Mouse (Mus musculus) MEL (cell line): ENCODE measurements at regions not wholly inside any gene's neighbourhood (a gene's known extent, or its start where the extent isn't known, plus 50 kb on each side); places are given as distances from the start of the nearest gene placed in this dataset.

ENCODE experiments used
- DNase-seq: peaks from one replicate; pipeline ENCODE4 v3.0.0; 2011; ENCODE audit warnings: low read depth, low spot score
- H3K27ac ChIP-seq: 2 replicates; pipeline ENCODE4 v1.5.1; 2012; ENCODE audit warnings: low read depth, mild to moderate bottlenecking, control low read depth, low read length, moderate library complexity; ENCODE audit not compliant: control insufficient read depth
- H3K27me3 ChIP-seq, 2 experiments: fragments of 150-350 bp in 1 of 2; sonication (generic) in 1 of 2; 2 replicates each; pipeline ENCODE4 v1.6.1; 2012; ENCODE audit warnings: low read length in 2 of 2, mild to moderate bottlenecking in 2 of 2, improper control_type of control experiment in 1 of 2, moderate library complexity in 1 of 2; ENCODE audit not compliant: insufficient read depth in 2 of 2, control insufficient read depth in 1 of 2
- H3K36me3 ChIP-seq, 2 experiments: 2 replicates each; pipeline ENCODE4 v1.6.1; 2012 to 2014; ENCODE audit warnings: low read length in 2 of 2, improper control_type of control experiment in 1 of 2, inconsistent platforms in 1 of 2, mild to moderate bottlenecking in 1 of 2; ENCODE audit not compliant: insufficient read depth in 2 of 2, control insufficient read depth in 1 of 2
- H3K4me1 ChIP-seq, 2 experiments: fragments of 150-350 bp in 1 of 2; sonication (generic) in 1 of 2; 2 replicates each; pipeline ENCODE4 v1.6.1; 2012; ENCODE audit warnings: low read length in 2 of 2, improper control_type of control experiment in 1 of 2, mild to moderate bottlenecking in 1 of 2; ENCODE audit not compliant: insufficient read depth in 2 of 2, control insufficient read depth in 1 of 2
- H3K4me3 ChIP-seq, 2 experiments: fragments of 150-350 bp in 1 of 2; sonication (generic) in 1 of 2; 2 replicates each; pipeline ENCODE4 v1.5.1; 2012; ENCODE audit warnings: low read depth in 2 of 2, low read length in 2 of 2, mild to moderate bottlenecking in 2 of 2, moderate library complexity in 2 of 2, control low read depth in 1 of 2, improper control_type of control experiment in 1 of 2; ENCODE audit not compliant: control insufficient read depth in 1 of 2, insufficient read depth in 1 of 2
- H3K79me2 ChIP-seq: 2 replicates; pipeline ENCODE4 v1.6.1; 2012; ENCODE audit warnings: mild to moderate bottlenecking, low read length, moderate library complexity; ENCODE audit not compliant: control insufficient read depth, poor library complexity, insufficient read depth
- H3K9ac ChIP-seq: 2 replicates; pipeline ENCODE4 v1.6.1; 2012; ENCODE audit warnings: low read depth, mild to moderate bottlenecking, control low read depth, low read length, moderate library complexity; ENCODE audit not compliant: control insufficient read depth, poor library complexity, severe bottlenecking
- H3K9me3 ChIP-seq: fragments of 150-350 bp; sonication (generic); replicated peaks from 2 replicates; pipeline ENCODE4 v1.6.1; 2012; ENCODE audit warnings: mild to moderate bottlenecking, low read length, improper control_type of control experiment, moderate library complexity; ENCODE audit not compliant: insufficient read depth
- BHLHE40 ChIP-seq: IDR thresholded peaks from 2 replicates; pipeline ENCODE4 v1.6.1; 2012; ENCODE audit warnings: low read depth, mild to moderate bottlenecking, inconsistent platforms, low read length, improper control_type of control experiment, borderline replicate concordance
- CHD1 ChIP-seq: IDR thresholded peaks from 2 replicates; pipeline ENCODE4 v1.6.1; 2012; ENCODE audit warnings: low read depth, mild to moderate bottlenecking, inconsistent platforms, low read length, improper control_type of control experiment
- CTCF ChIP-seq, 3 experiments: IDR thresholded peaks in 2 of 3; conservative IDR thresholded peaks in 1 of 3; 2 replicates each; pipeline ENCODE4 v1.5.1; 2011 to 2012; ENCODE audit warnings: low read length in 3 of 3, low read depth in 2 of 3, mild to moderate bottlenecking in 2 of 3, improper control_type of control experiment in 1 of 3, inconsistent platforms in 1 of 3, mixed read lengths in 1 of 3, moderate library complexity in 1 of 3; ENCODE audit not compliant: control insufficient read depth in 1 of 3, insufficient read depth in 1 of 3, poor library complexity in 1 of 3, severe bottlenecking in 1 of 3
- E2F4 ChIP-seq: IDR thresholded peaks from 2 replicates; pipeline ENCODE4 v1.6.1; 2011; ENCODE audit warnings: low read depth, low read length, improper control_type of control experiment, borderline replicate concordance
- ELF1 ChIP-seq: IDR thresholded peaks from 2 replicates; pipeline ENCODE4 v1.6.1; 2014; ENCODE audit warnings: low read depth, mild to moderate bottlenecking, inconsistent platforms, low read length, improper control_type of control experiment, moderate library complexity
- EP300 ChIP-seq, 2 experiments: IDR thresholded peaks; 2 replicates each; pipeline ENCODE4 v1.6.1; 2011; ENCODE audit warnings: improper control_type of control experiment in 2 of 2, low read length in 2 of 2, low read depth in 1 of 2, mild to moderate bottlenecking in 1 of 2
- GABPA ChIP-seq: IDR thresholded peaks from 2 replicates; pipeline ENCODE4 v1.6.1; 2012; ENCODE audit warnings: low read depth, mild to moderate bottlenecking, inconsistent platforms, low read length, improper control_type of control experiment, moderate library complexity
- JUND ChIP-seq: IDR thresholded peaks from 2 replicates; pipeline ENCODE4 v1.6.1; 2011; ENCODE audit warnings: low read depth, mild to moderate bottlenecking, improper control_type of control experiment, low read length
- MAFK ChIP-seq: IDR thresholded peaks from 2 replicates; pipeline ENCODE4 v1.6.1; 2011; ENCODE audit warnings: low read depth, mild to moderate bottlenecking, low read length, improper control_type of control experiment, borderline replicate concordance
- MAX ChIP-seq: IDR thresholded peaks from 2 replicates; pipeline ENCODE4 v1.6.1; 2011; ENCODE audit warnings: low read length, improper control_type of control experiment
- MAZ ChIP-seq: IDR thresholded peaks from 2 replicates; pipeline ENCODE4 v1.6.1; 2012; ENCODE audit warnings: low read depth, mild to moderate bottlenecking, inconsistent platforms, low read length, improper control_type of control experiment
- MEF2A ChIP-seq: IDR thresholded peaks from 2 replicates; pipeline ENCODE4 v1.6.1; 2014; ENCODE audit warnings: low read depth, mild to moderate bottlenecking, inconsistent platforms, low read length, improper control_type of control experiment; ENCODE audit not compliant: poor library complexity, insufficient replicate concordance, severe bottlenecking; ENCODE audit errors: extremely low read depth
- MYB ChIP-seq: IDR thresholded peaks from 2 replicates; pipeline ENCODE4 v1.6.1; 2011; ENCODE audit warnings: mild to moderate bottlenecking, low read depth, low read length, improper control_type of control experiment
- MYC ChIP-seq: IDR thresholded peaks from 2 replicates; pipeline ENCODE4 v1.6.1; 2011; ENCODE audit warnings: low read depth, mild to moderate bottlenecking, low read length, improper control_type of control experiment, moderate library complexity
- POLR2A ChIP-seq, 2 experiments: IDR thresholded peaks; 2 replicates each; pipeline ENCODE4 v1.6.1; 2011 to 2012; ENCODE audit warnings: low read length in 2 of 2, mild to moderate bottlenecking in 2 of 2, control low read depth in 1 of 2, improper control_type of control experiment in 1 of 2, low read depth in 1 of 2, moderate library complexity in 1 of 2; ENCODE audit not compliant: control insufficient read depth in 1 of 2, insufficient read depth in 1 of 2, poor library complexity in 1 of 2
- POLR2AphosphoS2 ChIP-seq: IDR thresholded peaks from 2 replicates; pipeline ENCODE4 v1.6.1; 2011; ENCODE audit warnings: low read length, improper control_type of control experiment
- RAD21 ChIP-seq: IDR thresholded peaks from 2 replicates; pipeline ENCODE4 v1.6.1; 2011; ENCODE audit warnings: mild to moderate bottlenecking, low read depth, low read length, improper control_type of control experiment
- SIN3A ChIP-seq: IDR thresholded peaks from 2 replicates; pipeline ENCODE4 v1.6.1; 2012; ENCODE audit warnings: low read length, improper control_type of control experiment, inconsistent platforms
- TBP ChIP-seq: IDR thresholded peaks from 2 replicates; pipeline ENCODE4 v1.8.0; 2011; ENCODE audit warnings: low read depth, low read length, improper control_type of control experiment
- TCF12 ChIP-seq: IDR thresholded peaks from 2 replicates; pipeline ENCODE4 v1.6.1; 2014; ENCODE audit warnings: low read depth, mild to moderate bottlenecking, inconsistent platforms, low read length, improper control_type of control experiment, moderate library complexity
- USF2 ChIP-seq, 2 experiments: IDR thresholded peaks; 2 replicates each; pipeline ENCODE4 v1.6.1; 2011 to 2012; ENCODE audit warnings: improper control_type of control experiment in 2 of 2, low read length in 2 of 2, borderline replicate concordance in 1 of 2, inconsistent platforms in 1 of 2, low read depth in 1 of 2, mild to moderate bottlenecking in 1 of 2; ENCODE audit not compliant: insufficient read depth in 1 of 2
- ZMIZ1 ChIP-seq: IDR thresholded peaks from 2 replicates; pipeline ENCODE4 v1.6.1; 2012; ENCODE audit warnings: low read depth, mild to moderate bottlenecking, inconsistent platforms, low read length, improper control_type of control experiment, moderate library complexity
- ZNF384 ChIP-seq: IDR thresholded peaks from 2 replicates; pipeline ENCODE4 v1.6.1; 2012; ENCODE audit warnings: low read depth, mild to moderate bottlenecking, inconsistent platforms, low read length, improper control_type of control experiment

DNA sequence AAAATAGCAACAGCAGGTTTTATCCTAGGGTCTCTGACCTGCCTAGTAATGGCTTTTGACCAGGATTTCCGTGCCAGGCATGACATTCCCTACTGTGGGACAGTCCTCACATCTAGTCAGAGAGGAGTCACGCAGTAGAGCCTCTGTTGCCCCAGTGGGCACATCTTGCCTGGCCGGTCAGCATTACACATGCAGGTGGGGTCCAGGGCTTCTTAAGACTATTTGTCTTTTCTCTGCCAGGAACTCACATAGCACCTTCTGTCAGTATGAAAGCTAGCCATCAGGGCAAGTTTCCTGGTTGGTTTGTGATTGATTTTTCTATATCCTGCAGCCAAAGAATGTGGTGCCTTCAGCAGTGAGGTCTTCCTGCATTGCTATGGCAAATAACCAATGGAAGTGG lies 155.0 kb downstream of the Pten start:
- no peak overlapping the region for H3K27ac ChIP-seq
- no peaks in the 10 kb centered on the region for H3K4me1 ChIP-seq
- DNase-seq: no peak
- TF ChIP-seq MAFK (no peak), ZMIZ1 (no peak), ELF1 (no peak), MAX (no peak), MYC (no peak), MYB (no peak), E2F4 (no peak), ZNF384 (no peak), CHD1 (no peak), CTCF (IDR thresholded peaks at IDR 0.05 in 2 of 3, conservative IDR thresholded peaks at IDR 0.05 in 1 of 3; ENCODE audit: control insufficient read depth in 1 of 3, insufficient read depth in 1 of 3, low read depth in 2 of 3, low read length in 3 of 3, poor library complexity in 1 of 3, severe bottlenecking in 1 of 3) (no peak)
- no peaks in the 10 kb centered on the region for H3K27me3 ChIP-seq
- no peaks in the 10 kb centered on the region for H3K79me2 ChIP-seq
- H3K4me3 ChIP-seq: no peak overlapping the region
- no peaks in the 10 kb centered on the region for H3K36me3 ChIP-seq
- H3K9ac ChIP-seq: no peak overlapping the region
- H3K9me3 ChIP-seq: no peaks in the 10 kb centered on the region

- Histone ChIP-seq H3K27ac (no peak overlapping the region), H3K4me3 (no peak overlapping the region), H3K79me2 (no peaks in the 10 kb centered on the region), H3K4me1 (no peaks in the 10 kb centered on the region)
- DNase-seq: no peak
- no peak for TF ChIP-seq RAD21
- TF ChIP-seq TBP: no peak
- no peak for TF ChIP-seq ZMIZ1
- no peak for TF ChIP-seq EP300 (IDR thresholded peaks at IDR 0.05; ENCODE audit: low read depth in 1 of 2, low read length in 2 of 2)
- no peak for TF ChIP-seq POLR2A (IDR thresholded peaks at IDR 0.05; ENCODE audit: control insufficient read depth in 1 of 2, insufficient read depth in 1 of 2, low read depth in 1 of 2, low read length in 2 of 2, poor library complexity in 1 of 2)
- TF ChIP-seq GABPA: no peak
- TF ChIP-seq, all 39 proteins: peak for 0
- H3K9ac ChIP-seq: no peak overlapping the region
- no peaks in the 10 kb centered on the region for H3K9me3 ChIP-seq
- H3K36me3 ChIP-seq: no peaks in the 10 kb centered on the region
- no peaks in the 10 kb centered on the region; a peak in 1 of 4 replicates for H3K27me3 ChIP-seq
These were observed 159.4 kb downstream of the Pten start for GRCm38 (mm10) chr19:32916507-32917280.

- no peak overlapping the region for H3K4me3 ChIP-seq
- H3K79me2 ChIP-seq: no peaks in the 10 kb centered on the region
- H3K27me3 ChIP-seq: no peaks in the 10 kb centered on the region; a peak in 1 of 4 replicates
- DNase-seq: no peak
- H3K36me3 ChIP-seq: no peaks in the 10 kb centered on the region
- no peaks in the 10 kb centered on the region for H3K4me1 ChIP-seq
- H3K27ac ChIP-seq: no peak overlapping the region
- TF ChIP-seq USF2 (IDR thresholded peaks at IDR 0.05; ENCODE audit: borderline replicate concordance in 1 of 2, insufficient read depth in 1 of 2, low read depth in 1 of 2, low read length in 2 of 2) (no peak), MAZ (no peak), JUND (no peak), CTCF (IDR thresholded peaks at IDR 0.05 in 2 of 3, conservative IDR thresholded peaks at IDR 0.05 in 1 of 3; ENCODE audit: control insufficient read depth in 1 of 3, insufficient read depth in 1 of 3, low read depth in 2 of 3, low read length in 3 of 3, poor library complexity in 1 of 3, severe bottlenecking in 1 of 3) (no peak), E2F4 (no peak), BHLHE40 (no peak), TCF12 (no peak), ELF1 (no peak), POLR2AphosphoS2 (no peak), MYB (no peak), MEF2A (no peak), SIN3A (no peak)
- H3K9me3 ChIP-seq: no peaks in the 10 kb centered on the region
- no peak overlapping the region for H3K9ac ChIP-seq
These were observed 163.7 kb downstream of the Pten start for GRCm38 (mm10) chr19:32921021-32921420.
